Mouse (Mus musculus) neural tube, embryonic 13.5 days (tissue): ENCODE measurements around the gene Myom1. TPM values are rescaled to one million over a fixed set of nuclear protein-coding genes. Genes with fewer than 3 reads are reported as not detected.

Experiments
- ATAC-seq: fragments of 200-750 bp; cut with Nextera tagmentation; 2 replicates; pipeline ENCODE4 v1.8.0; 2017; ENCODE audit warnings: low read depth, mild to moderate bottlenecking, moderate TSS enrichment, moderate library complexity
- H3K27ac ChIP-seq: fragments of 300-500 bp; sonication (generic); replicated peaks from 2 replicates; pipeline ENCODE4 v1.5.1; 2015; ENCODE audit warnings: moderate library complexity, mild to moderate bottlenecking, inconsistent platforms
- H3K27me3 ChIP-seq: fragments of 300-500 bp; sonication (generic); 2 replicates; pipeline ENCODE4 v1.6.1; 2015; ENCODE audit warnings: mild to moderate bottlenecking, inconsistent platforms
- H3K36me3 ChIP-seq: fragments of 300-500 bp; sonication (generic); 2 replicates; pipeline ENCODE4 v1.6.1; 2015; ENCODE audit warnings: mild to moderate bottlenecking, inconsistent platforms
- H3K4me1 ChIP-seq: fragments of 300-500 bp; sonication (generic); replicated peaks from 2 replicates; pipeline ENCODE4 v1.6.1; 2015; ENCODE audit warnings: inconsistent platforms
- H3K4me2 ChIP-seq: fragments of 300-500 bp; sonication (generic); 2 replicates; pipeline ENCODE4 v1.6.1; 2015; ENCODE audit warnings: inconsistent platforms, mild to moderate bottlenecking, moderate library complexity
- H3K4me3 ChIP-seq: fragments of 300-500 bp; sonication (generic); 2 replicates; pipeline ENCODE4 v1.5.1; 2015; ENCODE audit warnings: mild to moderate bottlenecking, inconsistent platforms
- H3K9ac ChIP-seq: fragments of 300-500 bp; sonication (generic); 2 replicates; pipeline ENCODE4 v1.6.1; 2015; ENCODE audit warnings: moderate library complexity, mild to moderate bottlenecking, inconsistent platforms
- H3K9me3 ChIP-seq: fragments of 300-500 bp; sonication (generic); 2 replicates; pipeline ENCODE4 v1.6.1; 2016; ENCODE audit warnings: inconsistent platforms
- WGBS: fragments of 180-500 bp; shearing (Covaris S2); methylation state at CpG from one replicate; pipeline ENCODE4 v1.1.7; 2015; 5-methylcytosine and 5-hydroxymethylcytosine counted together
- polyA plus RNA-seq: library from polyadenylated mRNA; unstranded; fragments of >200 nt; fragmentation: Nextera tagmentation; extraction: Ambion mirVana; gene quantifications from 2 replicates; pipeline ENCODE4 v1.2.1, GENCODE M21; 2015

Gene Myom1
- polyA plus RNA-seq, 1 experiment from 2014 or later = 1.7 TPM

DNA sequence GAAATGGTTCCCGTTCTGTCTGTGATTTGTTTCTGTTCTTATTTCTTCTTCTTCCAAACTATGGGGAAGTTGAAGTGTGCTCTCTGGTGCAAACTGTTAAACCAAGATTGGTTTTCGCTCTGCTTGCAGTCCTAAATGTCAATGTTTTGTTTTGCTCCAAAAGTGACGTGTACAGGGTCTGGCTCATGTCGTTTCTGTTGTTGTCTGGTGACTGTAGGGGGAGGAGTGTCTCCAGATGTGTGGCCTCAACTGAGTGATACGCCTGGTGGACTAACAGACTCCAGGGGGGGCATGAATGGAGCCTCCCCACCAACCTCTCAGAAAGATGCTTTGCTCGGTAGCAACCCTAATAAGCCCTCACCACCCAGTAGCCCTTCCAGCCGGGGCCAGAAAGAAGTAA, 79.6 kb downstream of the Myom1 start:
- Histone ChIP-seq H3K27ac (no peak overlapping the region), H3K4me3 (no peak overlapping the region), H3K9me3 (no peaks in the 10 kb centered on the region), H3K4me2 (no peak overlapping the region), H3K27me3 (no peaks in the 10 kb centered on the region), H3K9ac (no peak overlapping the region), H3K4me1 (no peaks in the 10 kb centered on the region), H3K36me3 (no peaks in the 10 kb centered on the region)
- WGBS = 70% methylated on average over 7 of the region's 7 CpGs
- ATAC-seq = no peak

DNA sequence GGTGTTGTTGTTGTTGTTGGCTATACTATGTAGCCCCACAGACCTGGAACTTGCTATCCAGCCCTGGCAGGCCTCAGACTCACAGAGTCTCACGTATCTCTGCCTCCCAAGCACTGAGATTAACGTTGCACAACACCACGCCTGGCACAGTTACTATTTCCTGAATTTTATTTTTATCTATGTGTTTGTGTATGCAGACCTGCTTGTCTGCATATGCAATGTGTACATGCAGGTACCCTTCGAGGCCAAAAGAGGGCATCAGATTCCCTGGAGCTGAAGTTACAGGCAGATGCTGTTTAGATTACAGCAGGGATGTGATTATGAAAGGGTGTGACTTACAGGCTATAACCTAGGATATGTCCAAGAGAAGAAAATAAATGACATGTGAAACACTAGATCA, 84.5 kb downstream of the Myom1 start:
- Histone ChIP-seq H3K36me3 (no peaks in the 10 kb centered on the region), H3K9me3 (no peaks in the 10 kb centered on the region), H3K9ac (no peak overlapping the region), H3K27me3 (no peaks in the 10 kb centered on the region), H3K27ac (no peak overlapping the region), H3K4me3 (no peak overlapping the region), H3K4me1 (no peaks in the 10 kb centered on the region), H3K4me2 (no peak overlapping the region)
- 88% methylated on average over 4 of the region's 4 CpGs for WGBS
- ATAC-seq = no peak

DNA sequence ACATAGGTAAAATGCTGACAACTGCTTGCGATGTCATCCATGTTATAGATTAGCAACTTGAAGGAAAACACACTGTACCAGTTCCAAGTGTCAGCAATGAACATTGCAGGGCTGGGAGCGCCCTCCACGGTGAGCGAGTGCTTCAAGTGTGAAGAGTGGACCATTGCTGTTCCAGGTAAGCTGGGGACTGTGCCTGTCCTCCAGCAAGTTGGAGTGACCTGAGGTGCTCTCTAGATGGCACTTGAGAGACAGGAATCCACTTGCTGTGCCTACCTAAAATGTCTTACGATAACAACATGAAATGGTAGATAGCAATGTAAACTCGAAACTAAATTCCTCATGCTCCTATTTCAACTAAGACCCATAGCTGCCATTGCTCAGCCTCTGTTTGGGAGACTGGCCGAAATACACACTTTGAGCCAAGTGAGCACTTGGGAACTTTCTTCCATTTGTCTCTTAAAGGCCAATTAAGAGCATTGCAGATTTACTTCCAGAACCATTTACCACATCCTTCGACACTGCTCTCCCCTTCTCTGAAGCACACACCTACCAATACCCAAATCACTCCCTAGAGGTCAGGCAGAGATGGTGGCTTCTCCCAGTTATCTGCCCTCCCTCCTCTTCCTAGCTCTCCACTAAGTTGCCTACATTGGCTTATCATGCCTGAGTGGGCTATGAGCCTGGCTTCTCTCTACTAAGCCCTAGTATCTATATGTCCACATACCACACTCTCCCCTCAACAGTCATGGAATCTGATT, 85.1 kb downstream of the Myom1 start:
- Histone ChIP-seq H3K4me2 (no peak overlapping the region), H3K27ac (no peak overlapping the region), H3K9me3 (no peaks in the 10 kb centered on the region), H3K27me3 (no peaks in the 10 kb centered on the region), H3K36me3 (no peaks in the 10 kb centered on the region), H3K4me1 (no peaks in the 10 kb centered on the region), H3K9ac (no peak overlapping the region), H3K4me3 (no peak overlapping the region)
- no peak for ATAC-seq
- WGBS = 89% methylated on average over 8 of the region's 8 CpGs

DNA sequence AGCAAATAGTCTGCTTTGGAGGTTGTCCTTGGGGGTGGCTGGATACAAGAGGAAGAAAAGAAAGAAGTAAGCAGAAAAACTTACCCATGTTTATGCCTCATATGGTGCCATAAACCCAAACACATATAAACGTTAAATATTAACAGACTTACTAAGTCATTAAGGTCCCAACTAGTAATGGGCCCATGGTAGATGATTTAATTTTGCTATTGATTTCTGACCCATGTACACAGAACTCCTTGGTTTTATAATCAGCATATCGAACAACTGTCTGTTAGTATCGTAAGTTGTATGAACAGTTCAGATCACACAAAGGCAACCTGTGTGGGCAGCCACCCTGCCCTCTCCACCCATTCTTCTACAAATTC, 85.7 kb downstream of the Myom1 start:
- 92% methylated on average over 3 of the region's 3 CpGs for WGBS

DNA sequence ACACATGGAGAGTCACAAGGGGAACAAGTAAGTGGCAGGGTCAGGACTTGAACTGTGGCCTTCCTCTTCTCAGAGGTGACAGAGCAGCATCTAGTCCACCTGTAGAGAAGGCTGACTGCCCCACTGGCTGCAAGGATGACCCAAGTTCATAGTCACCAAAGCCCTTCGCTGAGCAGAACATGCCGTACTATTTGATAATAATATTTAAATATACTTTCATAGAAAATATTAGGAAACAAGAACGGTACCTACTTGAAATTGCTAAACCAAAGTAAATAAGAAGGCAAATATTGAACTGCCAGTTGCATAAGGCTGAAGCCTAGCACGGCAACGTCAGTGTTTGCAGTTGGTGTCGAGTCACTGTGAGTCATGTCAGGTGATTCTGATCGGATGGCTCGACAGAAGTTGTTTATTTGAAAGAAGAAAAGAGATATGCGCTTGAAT, 86.6 kb downstream of the Myom1 start:
- no peaks in the 10 kb centered on the region for H3K4me1 ChIP-seq
- H3K27me3 ChIP-seq = no peaks in the 10 kb centered on the region
- H3K9me3 ChIP-seq = no peaks in the 10 kb centered on the region
- 93% methylated on average over 9 of the region's 9 CpGs for WGBS
- H3K27ac ChIP-seq = no peak overlapping the region
- H3K4me3 ChIP-seq = no peak overlapping the region
- ATAC-seq = no peak
- H3K36me3 ChIP-seq = no peaks in the 10 kb centered on the region
- no peak overlapping the region for H3K4me2 ChIP-seq
- H3K9ac ChIP-seq = no peak overlapping the region

More for the DNA sequence above, 85.7 kb downstream of the Myom1 start:
- Histone ChIP-seq H3K9me3 (no peaks in the 10 kb centered on the region), H3K27me3 (no peaks in the 10 kb centered on the region), H3K4me2 (no peak overlapping the region), H3K36me3 (no peaks in the 10 kb centered on the region), H3K27ac (no peak overlapping the region), H3K9ac (no peak overlapping the region), H3K4me1 (no peaks in the 10 kb centered on the region), H3K4me3 (no peak overlapping the region)
- ATAC-seq = no peak

DNA sequence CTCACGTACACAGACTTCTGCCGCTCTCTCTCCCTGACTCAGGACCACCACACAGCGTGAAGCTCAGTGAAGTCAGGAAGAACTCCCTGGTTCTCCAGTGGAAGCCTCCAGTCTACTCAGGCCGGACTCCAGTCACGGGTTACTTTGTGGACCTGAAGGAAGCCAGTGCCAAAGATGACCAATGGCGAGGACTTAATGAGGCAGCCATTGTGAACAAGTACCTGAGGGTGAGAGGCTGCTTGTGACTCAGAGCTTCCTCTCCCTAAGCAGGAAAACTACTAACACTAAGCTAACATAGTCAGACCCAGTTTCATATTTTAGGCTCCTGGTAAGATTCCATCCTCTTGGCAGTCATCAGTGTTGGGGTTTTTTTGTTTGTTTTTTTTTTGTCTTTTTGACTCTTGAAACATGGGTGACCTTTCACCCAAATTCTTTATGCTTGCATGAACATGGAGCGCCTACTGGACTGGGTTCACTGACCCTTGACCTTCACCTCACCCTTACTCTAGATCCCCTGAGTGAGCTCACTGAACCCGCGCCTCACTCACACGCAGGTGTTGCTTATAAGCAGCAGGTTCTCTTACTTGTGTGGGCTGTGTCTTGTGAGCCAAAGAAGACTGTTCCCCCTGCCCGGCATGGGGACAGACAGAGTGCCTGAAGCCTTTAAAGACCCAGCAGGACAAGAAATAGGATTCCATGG, 87.5 kb downstream of the Myom1 start:
- H3K27ac ChIP-seq = no peak overlapping the region
- H3K36me3 ChIP-seq = no peaks in the 10 kb centered on the region
- no peak overlapping the region for H3K4me3 ChIP-seq
- H3K9ac ChIP-seq = no peak overlapping the region
- no peak for ATAC-seq
- no peaks in the 10 kb centered on the region for H3K9me3 ChIP-seq
- 82% methylated on average over 11 of the region's 11 CpGs for WGBS
- no peaks in the 10 kb centered on the region for H3K4me1 ChIP-seq
- no peaks in the 10 kb centered on the region for H3K27me3 ChIP-seq
- H3K4me2 ChIP-seq = no peak overlapping the region

- Histone ChIP-seq H3K9me3 (no peaks in the 10 kb centered on the region), H3K27me3 (no peaks in the 10 kb centered on the region), H3K4me2 (no peak overlapping the region), H3K9ac (no peak overlapping the region), H3K27ac (no peak overlapping the region), H3K4me3 (no peak overlapping the region), H3K4me1 (no peaks in the 10 kb centered on the region), H3K36me3 (no peaks in the 10 kb centered on the region)
- WGBS = 80% methylated on average over 4 of the region's 4 CpGs
- ATAC-seq = no peak
Measured at GRCm38 (mm10) chr17:71091024-71091423, 88.6 kb downstream of the Myom1 start.

GRCm38 (mm10) chr17:71092341-71092740, 89.9 kb downstream of the Myom1 start:
- Histone ChIP-seq H3K4me1 (no peaks in the 10 kb centered on the region), H3K36me3 (no peaks in the 10 kb centered on the region), H3K4me2 (no peak overlapping the region), H3K27me3 (no peaks in the 10 kb centered on the region), H3K9ac (no peak overlapping the region), H3K27ac (no peak overlapping the region), H3K9me3 (no peaks in the 10 kb centered on the region), H3K4me3 (no peak overlapping the region)
- 93% methylated on average over 4 of the region's 4 CpGs for WGBS
- ATAC-seq = no peak

GRCm38 (mm10) chr17:71093793-71094192, 91.4 kb downstream of the Myom1 start:
- Histone ChIP-seq H3K27ac (no peak overlapping the region), H3K4me2 (no peak overlapping the region), H3K36me3 (no peaks in the 10 kb centered on the region), H3K9ac (no peak overlapping the region), H3K4me1 (no peaks in the 10 kb centered on the region), H3K4me3 (no peak overlapping the region), H3K9me3 (no peaks in the 10 kb centered on the region), H3K27me3 (no peaks in the 10 kb centered on the region)
- no peak for ATAC-seq
- WGBS = 84% methylated on average over 5 of the region's 5 CpGs

DNA sequence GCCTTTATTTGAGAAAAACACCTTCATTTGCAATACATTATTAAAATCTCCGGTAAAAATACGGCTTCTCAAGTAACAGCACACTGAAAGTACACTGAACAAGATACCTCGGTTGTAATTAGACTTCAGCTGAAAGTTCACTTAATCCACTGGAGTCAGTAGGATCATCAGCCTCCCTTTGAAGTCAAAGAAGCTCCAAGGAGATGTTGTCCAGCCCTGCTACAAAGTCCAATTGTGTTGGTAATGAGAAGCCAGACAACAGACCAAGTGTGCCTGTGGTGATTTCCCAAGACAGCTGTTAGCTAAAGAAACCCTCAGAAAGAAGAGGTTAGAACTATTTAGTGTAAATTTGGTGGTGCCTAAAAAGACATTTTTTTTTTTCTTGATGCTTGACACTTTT, 92.0 kb downstream of the Myom1 start:
- 72% methylated on average over 3 of the region's 3 CpGs for WGBS
- no peak overlapping the region for H3K4me2 ChIP-seq
- no peak for ATAC-seq

GRCm38 (mm10) chr17:71096557-71097208, 94.2 kb downstream of the Myom1 start:
- no peak overlapping the region for H3K4me3 ChIP-seq
- no peaks in the 10 kb centered on the region for H3K9me3 ChIP-seq
- no peak overlapping the region for H3K9ac ChIP-seq
- H3K36me3 ChIP-seq = no peaks in the 10 kb centered on the region
- no peaks in the 10 kb centered on the region for H3K4me1 ChIP-seq
- WGBS = 92% methylated on average over 8 of the region's 8 CpGs
- H3K27me3 ChIP-seq = no peaks in the 10 kb centered on the region
- ATAC-seq = no peak
- H3K27ac ChIP-seq = no peak overlapping the region
- H3K4me2 ChIP-seq = no peak overlapping the region

More for the DNA sequence above, 92.0 kb downstream of the Myom1 start:
- H3K9me3 ChIP-seq = no peaks in the 10 kb centered on the region
- H3K36me3 ChIP-seq = no peaks in the 10 kb centered on the region
- H3K27me3 ChIP-seq = no peaks in the 10 kb centered on the region
- H3K9ac ChIP-seq = no peak overlapping the region
- no peak overlapping the region for H3K27ac ChIP-seq
- H3K4me1 ChIP-seq = no peaks in the 10 kb centered on the region
- H3K4me3 ChIP-seq = no peak overlapping the region

DNA sequence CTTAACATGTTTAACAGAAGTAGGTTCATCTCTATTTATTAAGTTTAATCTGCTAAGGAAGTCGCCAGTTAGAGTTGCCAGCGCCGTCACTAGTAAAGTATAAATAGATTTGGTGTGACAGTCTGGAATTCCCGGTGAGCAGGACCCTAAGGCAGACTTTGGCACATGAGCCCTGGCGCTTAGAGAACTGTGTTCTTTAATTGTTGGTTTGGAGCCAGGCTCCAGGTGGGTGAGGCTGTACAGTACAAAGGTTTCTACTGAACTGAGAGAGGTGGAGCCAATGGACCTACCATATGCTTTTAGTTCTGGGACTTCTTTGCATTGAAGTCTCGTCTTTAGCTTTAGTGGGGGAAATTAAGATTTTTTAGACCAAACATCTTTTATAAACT, 94.8 kb downstream of the Myom1 start:
- WGBS = 91% methylated on average over 6 of the region's 6 CpGs
- Histone ChIP-seq H3K4me1 (no peaks in the 10 kb centered on the region), H3K4me2 (no peak overlapping the region), H3K9ac (no peak overlapping the region), H3K4me3 (no peak overlapping the region), H3K9me3 (no peaks in the 10 kb centered on the region), H3K27ac (no peak overlapping the region), H3K27me3 (no peaks in the 10 kb centered on the region), H3K36me3 (no peaks in the 10 kb centered on the region)
- no peak for ATAC-seq
